Mouse (Mus musculus) CH12.LX (cell line): ENCODE measurements around the gene Lmna. TPM values are rescaled to one million over a fixed set of nuclear protein-coding genes. Genes with fewer than 3 reads are reported as not detected.
A peak's percentile ranks its signal among the peaks of the same experiment; 100 is the strongest.

Experiments used
- DNase-seq: peaks from one replicate; pipeline ENCODE4 v3.0.0-alpha.2; 2013; ENCODE audit errors: extremely low read depth
- H3K27ac ChIP-seq: 2 replicates; pipeline ENCODE4 v1.5.1; 2012; ENCODE audit warnings: low read depth, mild to moderate bottlenecking, control low read depth, moderate library complexity; ENCODE audit not compliant: insufficient read depth
- H3K27me3 ChIP-seq: replicated peaks from 2 replicates; pipeline ENCODE3; 2012; ENCODE audit warnings: inconsistent platforms
- H3K36me3 ChIP-seq, 2 experiments: replicated peaks in 1 of 2; 2 replicates each; pipeline versions ENCODE3 to v1.6.1; 2012; ENCODE audit warnings: inconsistent platforms in 1 of 2, low read length in 1 of 2, mild to moderate bottlenecking in 1 of 2, mixed read lengths in 1 of 2, moderate library complexity in 1 of 2; ENCODE audit not compliant: control insufficient read depth in 1 of 2, insufficient read depth in 1 of 2
- H3K4me1 ChIP-seq, 2 experiments: 2 replicates each; pipeline ENCODE4 v1.6.1; 2012; ENCODE audit warnings: inconsistent platforms in 1 of 2, moderate library complexity in 1 of 2; ENCODE audit not compliant: insufficient read depth in 2 of 2, control insufficient read depth in 1 of 2
- H3K4me2 ChIP-seq: 2 replicates; pipeline ENCODE4 v1.6.1; 2012; ENCODE audit warnings: low read depth, mild to moderate bottlenecking, control low read depth; ENCODE audit not compliant: poor library complexity, insufficient read depth, severe bottlenecking
- H3K4me3 ChIP-seq, 3 experiments: fragments of 150-350 bp in 1 of 3; sonication (generic) in 1 of 3; replicated peaks in 1 of 3; 2 replicates each; pipeline versions ENCODE3 to v1.5.1; 2011 to 2012; ENCODE audit warnings: low read depth in 2 of 3, low read length in 2 of 3, mild to moderate bottlenecking in 2 of 3, moderate library complexity in 2 of 3, control low read depth in 1 of 3, improper control_type of control experiment in 1 of 3, inconsistent platforms in 1 of 3, mixed read lengths in 1 of 3; ENCODE audit not compliant: poor library complexity in 1 of 3
- H3K79me2 ChIP-seq: replicated peaks from 2 replicates; pipeline ENCODE4 v1.6.1; 2012; ENCODE audit warnings: mild to moderate bottlenecking, moderate library complexity; ENCODE audit not compliant: control insufficient read depth, poor library complexity, insufficient read depth, severe bottlenecking; ENCODE audit errors: extremely low read depth
- H3K9ac ChIP-seq: 2 replicates; pipeline ENCODE4 v1.6.1; 2012; ENCODE audit warnings: low read depth, mild to moderate bottlenecking, control low read depth, moderate library complexity; ENCODE audit not compliant: insufficient read depth
- H3K9me3 ChIP-seq: replicated peaks from 2 replicates; pipeline ENCODE3; 2012; ENCODE audit warnings: low read length, inconsistent platforms, mixed read lengths
- BHLHE40 ChIP-seq: IDR thresholded peaks from 2 replicates; pipeline ENCODE4 v1.6.1; 2011; ENCODE audit warnings: mild to moderate bottlenecking, low read depth, low read length, improper control_type of control experiment
- CHD1 ChIP-seq: IDR thresholded peaks from 2 replicates; pipeline ENCODE4 v1.6.1; 2012; ENCODE audit warnings: low read depth, low read length, improper control_type of control experiment, inconsistent platforms
- CHD2 ChIP-seq: IDR thresholded peaks from 2 replicates; pipeline ENCODE4 v1.6.1; 2011; ENCODE audit warnings: low read length, improper control_type of control experiment
- CTCF ChIP-seq, 2 experiments: IDR thresholded peaks in 1 of 2; conservative IDR thresholded peaks in 1 of 2; 2 replicates each; pipeline ENCODE4 v1.5.1; 2011 to 2012; ENCODE audit warnings: low read depth in 2 of 2, low read length in 2 of 2, improper control_type of control experiment in 1 of 2, inconsistent platforms in 1 of 2, mild to moderate bottlenecking in 1 of 2, moderate library complexity in 1 of 2
- E2F4 ChIP-seq: IDR thresholded peaks from 2 replicates; pipeline ENCODE4 v1.6.1; 2011; ENCODE audit warnings: low read depth, low read length, improper control_type of control experiment; ENCODE audit not compliant: insufficient replicate concordance
- ELF1 ChIP-seq: IDR thresholded peaks from 2 replicates; pipeline ENCODE4 v1.6.1; 2014; ENCODE audit warnings: low read depth, mild to moderate bottlenecking, inconsistent platforms, low read length, improper control_type of control experiment
- EP300 ChIP-seq: IDR thresholded peaks from 2 replicates; pipeline ENCODE4 v1.6.1; 2011; ENCODE audit warnings: low read length, improper control_type of control experiment
- ETS1 ChIP-seq: conservative IDR thresholded peaks from 2 replicates; pipeline ENCODE4 v1.6.1; 2012; ENCODE audit warnings: low read depth, mild to moderate bottlenecking, inconsistent platforms, low read length, improper control_type of control experiment, moderate library complexity
- GABPA ChIP-seq: IDR thresholded peaks from 2 replicates; pipeline ENCODE4 v1.6.1; 2012; ENCODE audit warnings: low read depth, low read length, improper control_type of control experiment, inconsistent platforms; ENCODE audit not compliant: insufficient replicate concordance
- HCFC1 ChIP-seq: IDR thresholded peaks from 2 replicates; pipeline ENCODE4 v1.6.1; 2012; ENCODE audit warnings: low read depth, mild to moderate bottlenecking, inconsistent platforms, low read length, improper control_type of control experiment
- IRF4 ChIP-seq: IDR thresholded peaks from 2 replicates; pipeline ENCODE4 v1.6.1; 2014; ENCODE audit warnings: low read depth, mild to moderate bottlenecking, inconsistent platforms, low read length, improper control_type of control experiment
- JUN ChIP-seq: IDR thresholded peaks from 2 replicates; pipeline ENCODE4 v1.6.1; 2011; ENCODE audit warnings: low read depth, mild to moderate bottlenecking, low read length, improper control_type of control experiment, moderate library complexity; ENCODE audit not compliant: insufficient read depth
- JUND ChIP-seq: conservative IDR thresholded peaks from 2 replicates; pipeline ENCODE4 v1.6.1; 2011; ENCODE audit warnings: low read depth, low read length, improper control_type of control experiment
- KAT2A ChIP-seq: IDR thresholded peaks from 2 replicates; pipeline ENCODE4 v1.6.1; 2012; ENCODE audit warnings: low read length, improper control_type of control experiment, inconsistent platforms; ENCODE audit not compliant: insufficient replicate concordance
- MAFK ChIP-seq: IDR thresholded peaks from 2 replicates; pipeline ENCODE4 v1.6.1; 2011; ENCODE audit warnings: low read length, improper control_type of control experiment; ENCODE audit not compliant: insufficient replicate concordance
- MAX ChIP-seq: IDR thresholded peaks from 2 replicates; pipeline ENCODE4 v1.6.1; 2011; ENCODE audit warnings: low read length, improper control_type of control experiment
- MAZ ChIP-seq: IDR thresholded peaks from 2 replicates; pipeline ENCODE4 v1.6.1; 2012; ENCODE audit warnings: low read depth, mild to moderate bottlenecking, inconsistent platforms, low read length, improper control_type of control experiment, moderate library complexity
- MEF2A ChIP-seq: IDR thresholded peaks from 2 replicates; pipeline ENCODE4 v1.6.1; 2014; ENCODE audit warnings: low read depth, mild to moderate bottlenecking, inconsistent platforms, low read length, improper control_type of control experiment, borderline replicate concordance
- MXI1 ChIP-seq: IDR thresholded peaks from 2 replicates; pipeline ENCODE4 v1.6.1; 2011; ENCODE audit warnings: mild to moderate bottlenecking, low read depth, low read length, improper control_type of control experiment
- MYC ChIP-seq: IDR thresholded peaks from 2 replicates; pipeline ENCODE4 v1.6.1; 2011; ENCODE audit warnings: low read depth, mild to moderate bottlenecking, improper control_type of control experiment, low read length
- NELFE ChIP-seq: IDR thresholded peaks from 2 replicates; pipeline ENCODE4 v1.6.1; 2011; ENCODE audit warnings: low read depth, low read length, improper control_type of control experiment
- NRF1 ChIP-seq: IDR thresholded peaks from 2 replicates; pipeline ENCODE4 v1.6.1; 2014; ENCODE audit warnings: low read depth, mild to moderate bottlenecking, inconsistent platforms, low read length, improper control_type of control experiment, moderate library complexity
- PAX5 ChIP-seq: IDR thresholded peaks from 2 replicates; pipeline ENCODE4 v1.6.1; 2012; ENCODE audit warnings: low read length, inconsistent platforms, mixed read lengths
- POLR2A ChIP-seq: IDR thresholded peaks from 2 replicates; pipeline ENCODE4 v1.6.1; 2011; ENCODE audit warnings: low read depth, mild to moderate bottlenecking, improper control_type of control experiment, low read length
- POLR2AphosphoS2 ChIP-seq: IDR thresholded peaks from 2 replicates; pipeline ENCODE4 v1.6.1; 2011; ENCODE audit warnings: low read depth, low read length, improper control_type of control experiment
- RAD21 ChIP-seq: IDR thresholded peaks from 2 replicates; pipeline ENCODE4 v1.6.1; 2011; ENCODE audit warnings: low read depth, mild to moderate bottlenecking, low read length, improper control_type of control experiment, moderate library complexity
- RCOR1 ChIP-seq: conservative IDR thresholded peaks from 2 replicates; pipeline ENCODE4 v1.6.1; 2012; ENCODE audit warnings: low read depth, mild to moderate bottlenecking, inconsistent platforms, low read length, improper control_type of control experiment
- SIN3A ChIP-seq: IDR thresholded peaks from 2 replicates; pipeline ENCODE4 v1.6.1; 2012; ENCODE audit warnings: low read length, improper control_type of control experiment, inconsistent platforms
- SMC3 ChIP-seq: IDR thresholded peaks from 2 replicates; pipeline ENCODE4 v1.6.1; 2011; ENCODE audit warnings: low read depth, low read length, improper control_type of control experiment
- TBP ChIP-seq: conservative IDR thresholded peaks from 2 replicates; pipeline ENCODE4 v1.6.1; 2011; ENCODE audit warnings: low read depth, low read length, improper control_type of control experiment
- TCF12 ChIP-seq: IDR thresholded peaks from 2 replicates; pipeline ENCODE4 v1.6.1; 2014; ENCODE audit warnings: low read depth, mild to moderate bottlenecking, inconsistent platforms, low read length, improper control_type of control experiment
- UBTF ChIP-seq: IDR thresholded peaks from 2 replicates; pipeline ENCODE4 v1.6.1; 2012; ENCODE audit warnings: low read depth, mild to moderate bottlenecking, inconsistent platforms, low read length, improper control_type of control experiment, moderate library complexity
- USF1 ChIP-seq: IDR thresholded peaks from 2 replicates; pipeline ENCODE4 v1.6.1; 2014; ENCODE audit warnings: low read depth, mild to moderate bottlenecking, inconsistent platforms, low read length, improper control_type of control experiment
- USF2 ChIP-seq: conservative IDR thresholded peaks from 2 replicates; pipeline ENCODE4 v1.6.1; 2011; ENCODE audit warnings: low read depth, low read length, improper control_type of control experiment
- ZC3H11A ChIP-seq: IDR thresholded peaks from 2 replicates; pipeline ENCODE4 v1.6.1; 2012; ENCODE audit warnings: low read depth, mild to moderate bottlenecking, inconsistent platforms, low read length, improper control_type of control experiment
- ZKSCAN1 ChIP-seq: IDR thresholded peaks from 2 replicates; pipeline ENCODE4 v1.6.1; 2012; ENCODE audit warnings: low read depth, inconsistent platforms, low read length, improper control_type of control experiment, borderline replicate concordance
- ZMIZ1 ChIP-seq: IDR thresholded peaks from 2 replicates; pipeline ENCODE4 v1.6.1; 2012; ENCODE audit warnings: low read depth, mild to moderate bottlenecking, inconsistent platforms, low read length, improper control_type of control experiment
- ZNF384 ChIP-seq: IDR thresholded peaks from 2 replicates; pipeline ENCODE4 v1.6.1; 2012; ENCODE audit warnings: low read depth, low read length, improper control_type of control experiment, inconsistent platforms
- dilution Hi-C: fragments of 300-500 bp; cut with MboI; formaldehyde crosslinking; loops from 2 replicates; pipeline ENCODE4 v1.14.3; 2020; ENCODE audit warnings: low sequenced_read_pairs; ENCODE audit not compliant: extremely low pct_unique_long_range_greater_than_20kb, extremely low pct_ligation_motif_present
- in situ Hi-C: fragments of 300-500 bp; cut with MboI; formaldehyde crosslinking; loops from 3 replicates; pipeline ENCODE4 v1.14.3; 2019; ENCODE audit warnings: low sequenced_read_pairs, low pct_ligation_motif_present, low pct_unique_long_range_greater_than_20kb, mixed read lengths
- polyA plus RNA-seq: library from polyadenylated mRNA; unstranded; fragments of >175 nt; gene quantifications from 2 replicates; pipeline ENCODE4 v1.2.1, GENCODE M21; 2012; ENCODE audit warnings: low read depth; ENCODE audit not compliant: insufficient read length
- total RNA-seq, 2 experiments: library from RNA; depleted of rRNA; stranded (reverse); fragments of 300-350 nt in 1 of 2; fragments of >200 nt in 1 of 2; gene quantifications; 2 replicates each; pipeline ENCODE4 v1.2.3; 2012 to 2014

Lmna gene
- total and polyA plus RNA-seq, 3 experiments = 16.1 to 67.7 (median 17.2) TPM

DNA sequence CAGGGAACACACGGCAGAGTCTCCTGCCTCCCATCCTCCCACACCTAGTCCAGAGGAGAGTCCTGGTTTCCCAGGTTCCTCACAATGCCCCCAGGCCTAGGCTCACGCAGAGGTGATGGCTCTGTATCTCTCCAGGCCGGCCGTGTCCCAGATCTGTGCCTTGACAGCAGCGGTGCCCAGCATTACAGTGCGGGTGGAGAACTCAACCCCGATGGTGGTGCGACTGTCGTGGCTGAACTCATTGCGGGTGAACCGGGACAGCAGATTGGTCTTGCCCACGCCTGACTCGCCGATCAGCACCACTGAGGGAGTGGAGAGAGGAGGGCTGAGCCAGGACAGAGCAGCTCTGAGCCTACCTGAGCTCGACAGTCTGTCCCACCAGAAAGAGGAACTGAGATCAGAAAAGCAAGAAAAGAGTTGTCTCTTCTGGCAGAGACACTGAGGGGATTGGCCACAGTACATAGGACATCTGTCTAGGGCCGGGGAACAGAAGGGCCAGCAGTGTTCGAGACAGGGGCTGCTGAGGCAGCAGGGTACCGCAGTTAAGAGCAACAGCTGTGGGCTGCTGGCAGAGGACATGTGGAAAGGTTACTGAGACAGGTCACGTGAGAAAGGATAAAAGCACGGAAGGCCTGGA lies 35.3 kb upstream of the Lmna start:
- no peaks in the 10 kb centered on the region for H3K79me2 ChIP-seq
- no peaks in the 10 kb centered on the region for H3K27me3 ChIP-seq
- TF ChIP-seq PAX5 = no peak
- TF ChIP-seq MEF2A = 0 out of 2 replicates have a peak, but pooled peaks have one; percentile 57
- no peak for TF ChIP-seq RAD21
- TF ChIP-seq ETS1 = peak; percentile 45
- TF ChIP-seq MXI1 = peak; percentile 62; the same call in 1 of the 2 replicates
- TF ChIP-seq TBP = peak; percentile 58; the same call in 1 of the 2 replicates
- no peak; the same call in none of the 2 replicates for TF ChIP-seq SIN3A
- TF ChIP-seq MYC = no peak
- 0 out of 2 replicates have a peak, but pooled peaks have one; percentile 4 for TF ChIP-seq CHD2
- TF ChIP-seq ZNF384 = no peak
- TF ChIP-seq IRF4 = peak; percentile 94
- no peak for TF ChIP-seq JUND
- no peak for TF ChIP-seq JUN
- TF ChIP-seq ZC3H11A = no peak
- TF ChIP-seq POLR2AphosphoS2 = no peak
- TF ChIP-seq MAFK = no peak
- peak; percentile 88 for TF ChIP-seq EP300
- peak; percentile 89 for TF ChIP-seq BHLHE40
- no peak for TF ChIP-seq CHD1
- no peak for TF ChIP-seq MAX
- peak; percentile 80 for TF ChIP-seq UBTF
- TF ChIP-seq KAT2A = no peak
- no peak for TF ChIP-seq NRF1
- 0 out of 2 replicates have a peak, but pooled peaks have one; percentile 39 for TF ChIP-seq RCOR1
- TF ChIP-seq SMC3 = peak; percentile 18; the same call in 1 of the 2 replicates
- TF ChIP-seq HCFC1 = no peak
- no peak for TF ChIP-seq USF2
- TF ChIP-seq ZKSCAN1 = no peak
- TF ChIP-seq CTCF (conservative IDR thresholded peaks at IDR 0.05 in 1 of 2, IDR thresholded peaks at IDR 0.05 in 1 of 2; ENCODE audit: low read depth in 2 of 2, low read length in 2 of 2) = no peak
- TF ChIP-seq USF1 = peak; percentile 42
- no peak for TF ChIP-seq ELF1
- peak; percentile 62; the same call in 1 of the 2 replicates for TF ChIP-seq TCF12
- no peak for TF ChIP-seq NELFE
- TF ChIP-seq ZMIZ1 = no peak
- peak; percentile 49; the same call in 1 of the 2 replicates for TF ChIP-seq POLR2A
- no peak for TF ChIP-seq E2F4
- TF ChIP-seq GABPA = no peak
- no peak for TF ChIP-seq MAZ
- TF ChIP-seq, all 38 proteins: peak for 14
- Histone ChIP-seq H3K36me3 (peaks cover 3 to 28% of the 10 kb centered on the region in 2 experiments), H3K4me3 (peak overlapping the region; percentile 31 to 39 (median 35)), H3K27ac (peak overlapping the region; percentile 35), H3K4me1 (peaks cover 13 to 31% of the 10 kb centered on the region in 2 experiments), H3K9ac (peak overlapping the region; percentile 8), H3K9me3 (no peaks in the 10 kb centered on the region), H3K4me2 (peak overlapping the region; percentile 55)
- peak; percentile 76 for DNase-seq
- dilution Hi-C loops = no loop called here
- in situ Hi-C loops = loop anchor here (5.0 kb wide), 1 partner anchor 52 kb away; no protein-coding TSS in a partner anchor
